Mouse (Mus musculus): ENCODE results near the gene Bbof1.

Bbof1 gene

GRCm38 (mm10) chr12:84408819-84409507 lies at the start of gene Bbof1, which contains the start of gene Entpd5:
Gene Bbof1 (plus strand): TSS chr12:84409071.
Gene Entpd5 (minus strand): TSS chr12:84409029.
- DNase-seq (ENCODE audit: low read depth, low spot score), result peak; percentile 66

- peak; percentile 96 for DNase-seq (ENCODE audit: low read depth, low spot score)
Measured at GRCm38 (mm10) chr12:84361555-84362489, 47.0 kb upstream of the Bbof1 start, which contains the start of the genes Coq6 and Fam161b. Gene Coq6 (plus strand): TSS chr12:84361657. Gene Fam161b (minus strand): TSS chr12:84361833.

- no peak for DNase-seq (ENCODE audit: low read depth, low spot score)
Measured at GRCm38 (mm10) chr12:84362872-84363271, 46.0 kb upstream of the Bbof1 start.

- no peak for DNase-seq (ENCODE audit: low read depth, low spot score)
Measured at GRCm38 (mm10) chr12:84364291-84364690, 44.6 kb upstream of the Bbof1 start.

- no peak for DNase-seq (ENCODE audit: low read depth, low spot score)
Measured at GRCm38 (mm10) chr12:84365137-84365536, 43.7 kb upstream of the Bbof1 start.

GRCm38 (mm10) chr12:84366971-84367370 lies 41.9 kb upstream of the Bbof1 start:
- DNase-seq (ENCODE audit: low read depth, low spot score), result no peak

GRCm38 (mm10) chr12:84371647-84372046 lies 37.2 kb upstream of the Bbof1 start:
- no peak for DNase-seq (ENCODE audit: low read depth, low spot score)

- DNase-seq (ENCODE audit: low read depth, low spot score), result no peak
Measured at GRCm38 (mm10) chr12:84373831-84374481, 34.9 kb upstream of the Bbof1 start.

GRCm38 (mm10) chr12:84382369-84382768 lies 26.5 kb upstream of the Bbof1 start:
- no peak for DNase-seq (ENCODE audit: low read depth, low spot score)

GRCm38 (mm10) chr12:84384644-84385081 lies 24.2 kb upstream of the Bbof1 start:
- no peak for DNase-seq (ENCODE audit: low read depth, low spot score)

GRCm38 (mm10) chr12:84385408-84385807 lies 23.5 kb upstream of the Bbof1 start:
- DNase-seq (ENCODE audit: low read depth, low spot score), result no peak

- DNase-seq (ENCODE audit: low read depth, low spot score), result no peak
Measured at GRCm38 (mm10) chr12:84388097-84388496, 20.8 kb upstream of the Bbof1 start.

GRCm38 (mm10) chr12:84388774-84389400 lies 20.0 kb upstream of the Bbof1 start:
- no peak for DNase-seq (ENCODE audit: low read depth, low spot score)

GRCm38 (mm10) chr12:84390336-84390735 lies 18.5 kb upstream of the Bbof1 start:
- no peak for DNase-seq (ENCODE audit: low read depth, low spot score)

GRCm38 (mm10) chr12:84392681-84393080 lies 16.2 kb upstream of the Bbof1 start:
- DNase-seq (ENCODE audit: low read depth, low spot score), result no peak

GRCm38 (mm10) chr12:84393847-84394246 lies 15.0 kb upstream of the Bbof1 start:
- no peak for DNase-seq (ENCODE audit: low read depth, low spot score)

- DNase-seq (ENCODE audit: low read depth, low spot score), result no peak
Measured at GRCm38 (mm10) chr12:84396947-84397679, 11.8 kb upstream of the Bbof1 start.

- no peak for DNase-seq (ENCODE audit: low read depth, low spot score)
Measured at GRCm38 (mm10) chr12:84397685-84398084, 11.2 kb upstream of the Bbof1 start.

GRCm38 (mm10) chr12:84398629-84399028 lies 10.2 kb upstream of the Bbof1 start:
- no peak for DNase-seq (ENCODE audit: low read depth, low spot score)

GRCm38 (mm10) chr12:84399135-84399534 lies 9.7 kb upstream of the Bbof1 start:
- DNase-seq (ENCODE audit: low read depth, low spot score), result no peak

GRCm38 (mm10) chr12:84399663-84400062 lies 9.2 kb upstream of the Bbof1 start:
- DNase-seq (ENCODE audit: low read depth, low spot score), result no peak
